Mouse (Mus musculus): ENCODE measurements around the gene Klk6. TPM values are rescaled to one million over a fixed set of nuclear protein-coding genes. Genes with fewer than 3 reads are reported as not detected.

Klk6 gene
- polyA plus RNA-seq, 1 experiment from 2014 or later, result not detected

GRCm38 (mm10) chr7:43810994-43811393, 13.3 kb upstream of the Klk6 start, which contains the start of gene Klk7:
Klk7 (plus strand) TSS chr7:43811294.
- no peak within 1 kb of the TSS for H3K27ac ChIP-seq (ENCODE audit: low read depth)
- no peaks in the 10 kb centered on the region for H3K36me3 ChIP-seq (replicated peaks; ENCODE audit: insufficient read depth, low read length)
- H3K4me1 ChIP-seq (ENCODE audit: insufficient read depth), result no peaks in the 10 kb centered on the region
- no peak within 1 kb of the TSS for H3K4me2 ChIP-seq (ENCODE audit: low read depth, low read length)
- DNase-seq, result no peak
- H3K9ac ChIP-seq (replicated peaks), result no peak within 1 kb of the TSS
- ATAC-seq, result no peak
- H3K27me3 ChIP-seq (ENCODE audit: insufficient read depth, low read length), result no peaks in the 10 kb centered on the region
- TF ChIP-seq EP300 (IDR thresholded peaks at IDR 0.05; ENCODE audit: low read depth) (no peak), CTCF (IDR thresholded peaks at IDR 0.05; ENCODE audit: low read depth) (no peak)
- no peaks in the 10 kb centered on the region for H3K9me3 ChIP-seq (ENCODE audit: low read length)
- WGBS (ENCODE audit: insufficient replicate concordance), result 50% methylated on average over 5 of the region's 5 CpGs
- H3K4me3 ChIP-seq (ENCODE audit: low read depth, low read length), result no peak within 1 kb of the TSS

- H3K36me3 ChIP-seq (replicated peaks; ENCODE audit: insufficient read depth, low read length), result no peaks in the 10 kb centered on the region
- TF ChIP-seq CTCF (IDR thresholded peaks at IDR 0.05; ENCODE audit: low read depth) (no peak), EP300 (IDR thresholded peaks at IDR 0.05; ENCODE audit: low read depth) (no peak)
- ATAC-seq, result no peak
- 82% methylated on average over 7 of the region's 7 CpGs for WGBS (ENCODE audit: insufficient replicate concordance)
- no peaks in the 10 kb centered on the region for H3K9me3 ChIP-seq (ENCODE audit: low read length)
- no peak overlapping the region for H3K4me2 ChIP-seq (ENCODE audit: low read depth, low read length)
- no peaks in the 10 kb centered on the region for H3K27me3 ChIP-seq (ENCODE audit: insufficient read depth, low read length)
- no peak overlapping the region for H3K9ac ChIP-seq (replicated peaks)
- no peak for DNase-seq
- no peak overlapping the region for H3K4me3 ChIP-seq (ENCODE audit: low read depth, low read length)
- no peaks in the 10 kb centered on the region for H3K4me1 ChIP-seq (ENCODE audit: insufficient read depth)
- H3K27ac ChIP-seq (ENCODE audit: low read depth), result no peak overlapping the region
Observed at GRCm38 (mm10) chr7:43815211-43815610, 9.1 kb upstream of the Klk6 start.

GRCm38 (mm10) chr7:43816746-43817145, 7.6 kb upstream of the Klk6 start:
- ATAC-seq (no peak), DNase-seq (no peak)
- Histone ChIP-seq H3K4me2 (ENCODE audit: low read depth, low read length) (no peak overlapping the region), H3K4me1 (ENCODE audit: insufficient read depth) (no peaks in the 10 kb centered on the region), H3K27me3 (ENCODE audit: insufficient read depth, low read length) (no peaks in the 10 kb centered on the region), H3K27ac (ENCODE audit: low read depth) (no peak overlapping the region), H3K4me3 (ENCODE audit: low read depth, low read length) (no peak overlapping the region), H3K9ac (replicated peaks) (no peak overlapping the region), H3K36me3 (replicated peaks; ENCODE audit: insufficient read depth, low read length) (no peaks in the 10 kb centered on the region), H3K9me3 (ENCODE audit: low read length) (no peaks in the 10 kb centered on the region)
- no peak for TF ChIP-seq CTCF (IDR thresholded peaks at IDR 0.05; ENCODE audit: low read depth)
- TF ChIP-seq EP300 (IDR thresholded peaks at IDR 0.05; ENCODE audit: low read depth), result no peak

- no peaks in the 10 kb centered on the region for H3K27me3 ChIP-seq (ENCODE audit: insufficient read depth, low read length)
- no peak overlapping the region for H3K27ac ChIP-seq (ENCODE audit: low read depth)
- DNase-seq (no peak), ATAC-seq (no peak)
- H3K9ac ChIP-seq (replicated peaks), result no peak overlapping the region
- no peak for TF ChIP-seq EP300 (IDR thresholded peaks at IDR 0.05; ENCODE audit: low read depth)
- no peak for TF ChIP-seq CTCF (IDR thresholded peaks at IDR 0.05; ENCODE audit: low read depth)
- H3K4me1 ChIP-seq (ENCODE audit: insufficient read depth), result no peaks in the 10 kb centered on the region
- no peak overlapping the region for H3K4me2 ChIP-seq (ENCODE audit: low read depth, low read length)
- H3K9me3 ChIP-seq (ENCODE audit: low read length), result no peaks in the 10 kb centered on the region
- no peaks in the 10 kb centered on the region for H3K36me3 ChIP-seq (replicated peaks; ENCODE audit: insufficient read depth, low read length)
- WGBS (ENCODE audit: insufficient replicate concordance), result 80% methylated on average over 7 of the region's 7 CpGs
- no peak overlapping the region for H3K4me3 ChIP-seq (ENCODE audit: low read depth, low read length)
Observed at GRCm38 (mm10) chr7:43821581-43821980, 2.7 kb upstream of the Klk6 start.

GRCm38 (mm10) chr7:43826056-43826455, 1.8 kb downstream of the Klk6 start:
- Histone ChIP-seq H3K4me2 (ENCODE audit: low read depth, low read length) (no peak overlapping the region), H3K4me1 (ENCODE audit: insufficient read depth) (no peaks in the 10 kb centered on the region), H3K27me3 (ENCODE audit: insufficient read depth, low read length) (no peaks in the 10 kb centered on the region), H3K36me3 (replicated peaks; ENCODE audit: insufficient read depth, low read length) (no peaks in the 10 kb centered on the region), H3K9ac (replicated peaks) (no peak overlapping the region), H3K27ac (ENCODE audit: low read depth) (no peak overlapping the region), H3K4me3 (ENCODE audit: low read depth, low read length) (no peak overlapping the region), H3K9me3 (ENCODE audit: low read length) (no peaks in the 10 kb centered on the region)
- ATAC-seq (no peak), DNase-seq (no peak)
- WGBS (ENCODE audit: insufficient replicate concordance), result 75% methylated on average over 5 of the region's 5 CpGs
- TF ChIP-seq CTCF (IDR thresholded peaks at IDR 0.05; ENCODE audit: low read depth), result no peak
- TF ChIP-seq EP300 (IDR thresholded peaks at IDR 0.05; ENCODE audit: low read depth), result no peak

- ATAC-seq, result no peak
- WGBS (ENCODE audit: insufficient replicate concordance), result 71% methylated on average over 4 of the region's 4 CpGs
- no peaks in the 10 kb centered on the region for H3K4me1 ChIP-seq (ENCODE audit: insufficient read depth)
Observed at GRCm38 (mm10) chr7:43827706-43828105, 3.4 kb downstream of the Klk6 start.

GRCm38 (mm10) chr7:43829006-43829405, 4.7 kb downstream of the Klk6 start:
- Histone ChIP-seq H3K4me3 (ENCODE audit: low read depth, low read length) (no peak overlapping the region), H3K27ac (ENCODE audit: low read depth) (no peak overlapping the region), H3K9me3 (ENCODE audit: low read length) (no peaks in the 10 kb centered on the region), H3K4me2 (ENCODE audit: low read depth, low read length) (no peak overlapping the region), H3K27me3 (ENCODE audit: insufficient read depth, low read length) (no peaks in the 10 kb centered on the region), H3K4me1 (ENCODE audit: insufficient read depth) (no peaks in the 10 kb centered on the region), H3K9ac (replicated peaks) (no peak overlapping the region), H3K36me3 (replicated peaks; ENCODE audit: insufficient read depth, low read length) (no peaks in the 10 kb centered on the region)
- ATAC-seq (no peak), DNase-seq (no peak)
- 71% methylated on average over 8 of the region's 8 CpGs for WGBS (ENCODE audit: insufficient replicate concordance)
- TF ChIP-seq EP300 (IDR thresholded peaks at IDR 0.05; ENCODE audit: low read depth) (no peak), CTCF (IDR thresholded peaks at IDR 0.05; ENCODE audit: low read depth) (no peak)

More at GRCm38 (mm10) chr7:43827706-43828105, 3.4 kb downstream of the Klk6 start:
- H3K9ac ChIP-seq (replicated peaks), result no peak overlapping the region
- H3K9me3 ChIP-seq (ENCODE audit: low read length), result no peaks in the 10 kb centered on the region
- TF ChIP-seq CTCF (IDR thresholded peaks at IDR 0.05; ENCODE audit: low read depth) (no peak), EP300 (IDR thresholded peaks at IDR 0.05; ENCODE audit: low read depth) (no peak)
- no peak for DNase-seq
- no peaks in the 10 kb centered on the region for H3K36me3 ChIP-seq (replicated peaks; ENCODE audit: insufficient read depth, low read length)
- no peak overlapping the region for H3K27ac ChIP-seq (ENCODE audit: low read depth)
- no peaks in the 10 kb centered on the region for H3K27me3 ChIP-seq (ENCODE audit: insufficient read depth, low read length)
- no peak overlapping the region for H3K4me2 ChIP-seq (ENCODE audit: low read depth, low read length)
- H3K4me3 ChIP-seq (ENCODE audit: low read depth, low read length), result no peak overlapping the region
